Mouse (Mus musculus): Measurements from ENCODE around the gene Tmem40.

The Tmem40 gene

DNA sequence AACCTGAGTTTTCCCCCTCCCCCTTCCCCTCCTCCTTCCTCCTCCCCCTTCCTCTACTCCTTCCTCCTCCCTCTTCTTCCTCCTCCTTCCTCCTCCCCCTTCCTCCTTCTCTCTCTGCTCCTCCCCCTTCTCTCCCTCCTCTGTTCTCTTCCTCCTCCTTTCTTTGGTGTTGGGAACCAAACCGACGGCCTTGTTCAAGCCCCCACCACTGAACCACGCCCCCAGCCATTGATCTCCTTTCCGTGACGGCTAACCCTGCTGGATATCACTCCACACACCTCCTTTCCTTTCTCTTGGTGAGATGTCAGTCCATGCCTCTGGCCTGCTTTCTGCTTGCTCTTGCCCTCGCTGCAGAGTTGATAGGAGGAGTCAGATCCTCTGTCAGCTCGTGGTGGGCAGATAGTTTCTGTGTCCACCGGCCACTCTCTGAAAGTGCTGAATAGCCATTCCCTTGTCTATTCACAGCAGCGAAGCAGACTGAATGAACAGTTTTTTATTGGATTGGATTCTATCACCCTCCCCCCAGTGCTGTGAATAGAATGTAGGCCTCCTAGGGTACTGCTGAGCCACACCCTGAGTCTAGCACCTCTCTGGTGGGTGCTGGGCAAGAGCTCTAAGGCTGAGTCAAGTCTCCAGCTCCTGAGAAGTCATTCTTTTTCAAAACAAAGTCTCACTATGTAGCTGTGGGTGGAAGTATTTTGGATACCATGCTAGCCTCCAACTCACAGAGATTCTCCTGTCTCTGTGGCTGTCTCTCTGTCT, at the start of gene Tmem40:
Gene Tmem40, minus strand, starts transcription at position 416 of the 762 bp plus-strand sequence.
- peak; percentile 40 for DNase-seq (ENCODE audit: low spot score)

DNA sequence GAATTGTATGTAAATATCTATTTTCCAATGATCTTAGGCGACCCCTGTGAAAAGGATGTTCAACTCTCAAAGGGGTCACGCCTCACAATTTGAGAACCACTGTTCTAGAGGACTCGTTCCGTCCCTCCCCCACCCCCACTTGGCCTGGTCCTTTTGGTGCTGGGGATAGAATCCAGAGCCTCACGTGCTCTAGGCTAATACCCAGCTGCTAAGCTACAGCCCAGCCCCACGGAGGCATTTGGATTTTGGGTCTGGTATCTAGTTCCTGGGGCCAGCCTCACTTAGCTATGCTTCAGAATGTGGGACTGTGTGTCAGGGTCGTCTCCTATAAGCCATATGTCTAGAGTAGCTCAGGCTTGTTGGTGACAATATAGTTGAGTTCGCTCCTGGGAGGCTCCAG, 49.4 kb upstream of the Tmem40 start:
- no peak for DNase-seq (ENCODE audit: low spot score)

DNA sequence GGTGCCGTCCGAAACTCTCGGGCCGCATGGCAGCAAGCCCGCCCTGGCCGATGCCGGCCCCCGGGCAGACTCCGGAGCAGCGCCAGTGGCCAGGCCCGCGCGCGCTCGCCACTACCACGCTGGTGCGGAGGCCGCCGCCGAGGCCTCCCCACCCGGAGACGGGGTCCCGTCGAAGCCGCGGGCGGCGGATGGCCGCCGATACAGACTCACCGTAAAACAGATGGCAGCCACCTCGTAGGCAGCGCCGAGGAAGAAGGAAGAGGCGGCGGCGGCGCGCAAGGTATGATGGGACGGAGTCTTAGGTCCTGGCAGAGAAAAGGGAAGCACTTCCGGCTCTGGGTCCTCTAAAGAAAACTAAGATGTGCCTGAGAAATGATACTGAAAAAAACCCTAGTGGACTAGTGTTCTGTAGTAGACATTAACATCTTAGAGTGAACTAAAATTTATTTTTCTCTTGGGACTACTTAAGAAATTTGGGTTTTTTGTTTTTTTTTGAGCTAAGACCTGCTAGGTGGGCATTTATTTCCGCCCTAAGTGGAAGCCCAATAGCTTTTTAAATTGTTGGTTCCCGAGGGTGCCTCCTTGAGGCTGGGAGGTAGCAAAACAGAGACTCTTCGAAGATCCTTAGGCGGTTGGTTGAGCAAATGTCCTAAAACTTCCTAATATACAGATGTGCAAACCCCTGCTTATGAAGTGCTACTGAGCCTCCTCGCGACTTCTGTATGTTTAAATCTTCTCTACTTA, 46.5 kb upstream of the Tmem40 start, which contains the start of gene Rpl32:
Gene Rpl32, minus strand, starts transcription at position 260 of the 744 bp plus-strand sequence.
- peak; percentile 85 for DNase-seq (ENCODE audit: low spot score)

DNA sequence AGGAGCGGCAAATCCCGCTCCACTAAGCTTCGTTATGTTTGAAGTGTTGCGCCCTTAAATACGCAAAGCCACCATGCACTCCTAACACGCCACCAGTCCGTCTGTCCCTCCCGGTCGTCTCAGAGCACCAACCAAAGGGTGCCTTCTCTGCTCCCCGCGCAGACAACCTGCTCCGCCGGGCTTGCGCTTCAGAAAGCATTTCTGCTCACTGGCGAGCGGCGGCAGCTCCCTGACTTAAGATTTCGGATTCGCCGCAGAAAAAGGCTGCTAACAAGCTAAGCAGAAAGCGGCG, 45.9 kb upstream of the Tmem40 start:
- DNase-seq (ENCODE audit: low spot score) = no peak

DNA sequence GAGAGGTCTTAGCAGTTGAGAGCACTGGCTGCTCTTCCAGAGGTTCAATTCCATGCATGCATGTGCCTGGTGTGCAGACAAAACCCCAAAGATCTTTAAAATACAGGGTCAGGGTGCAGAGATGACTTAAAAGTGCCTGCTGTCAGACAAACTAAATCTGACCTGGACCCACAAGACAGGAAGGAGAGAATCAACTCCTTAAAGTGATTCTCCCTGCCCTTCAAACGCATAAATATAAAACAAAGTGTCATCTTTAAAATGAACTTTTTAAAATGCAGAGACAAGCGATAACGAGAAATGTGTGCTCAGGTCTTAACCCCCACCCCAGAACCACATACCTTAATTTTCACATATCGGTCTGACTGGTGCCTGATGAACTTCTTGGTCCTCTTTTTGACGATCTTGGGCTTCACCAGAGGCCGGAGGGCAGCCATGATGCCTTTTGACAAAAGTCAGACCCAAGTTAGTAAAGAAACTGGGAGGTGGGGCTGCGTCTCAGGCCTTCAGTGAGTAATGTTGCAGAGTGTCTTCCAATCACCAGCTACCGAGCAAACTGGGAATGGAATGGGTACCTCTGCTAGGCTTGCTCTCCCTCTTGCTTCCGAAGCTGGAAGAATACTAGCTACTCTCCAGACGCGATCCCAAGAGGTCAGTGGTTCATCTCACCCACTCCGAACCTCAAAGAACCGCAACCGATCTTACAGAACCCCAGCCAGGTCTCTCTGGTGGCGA, 45.4 kb upstream of the Tmem40 start:
- peak; percentile 4 for DNase-seq (ENCODE audit: low spot score)

DNA sequence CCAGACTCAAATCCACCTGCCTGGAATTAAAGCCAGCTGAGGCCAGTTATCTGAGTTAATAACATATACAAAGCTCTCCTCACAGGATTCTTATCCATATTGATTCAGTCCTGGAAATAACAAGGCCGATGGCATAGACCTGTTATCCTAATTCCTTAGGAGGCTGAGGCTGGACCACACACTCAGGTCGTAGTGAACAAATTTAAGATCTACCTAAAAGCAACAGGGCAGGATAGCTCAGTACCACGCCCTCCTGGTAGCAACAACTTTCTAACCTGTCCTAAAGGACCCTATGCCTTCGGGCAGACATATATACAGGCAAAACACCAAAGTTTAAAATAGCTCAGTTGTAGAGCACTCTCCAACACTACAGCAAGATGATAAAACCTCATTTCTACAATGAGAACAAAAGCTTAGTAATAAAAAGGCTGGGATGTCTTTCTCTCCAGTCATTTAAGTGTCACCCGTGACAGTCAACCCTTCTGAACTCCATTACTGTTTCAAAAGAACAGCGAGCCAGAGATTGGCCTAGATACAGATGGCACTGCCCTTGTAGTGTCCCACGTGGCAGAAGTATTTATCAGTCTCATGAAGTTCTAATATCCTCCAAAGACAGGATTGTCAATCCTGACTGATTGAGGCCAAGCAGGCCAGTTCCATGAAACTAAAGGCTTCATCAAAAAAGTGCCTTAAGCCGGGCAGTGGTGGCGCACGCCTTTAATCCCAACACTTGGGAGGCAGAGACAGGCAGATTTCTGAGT, 42.4 kb upstream of the Tmem40 start:
- no peak for DNase-seq (ENCODE audit: low spot score)

DNA sequence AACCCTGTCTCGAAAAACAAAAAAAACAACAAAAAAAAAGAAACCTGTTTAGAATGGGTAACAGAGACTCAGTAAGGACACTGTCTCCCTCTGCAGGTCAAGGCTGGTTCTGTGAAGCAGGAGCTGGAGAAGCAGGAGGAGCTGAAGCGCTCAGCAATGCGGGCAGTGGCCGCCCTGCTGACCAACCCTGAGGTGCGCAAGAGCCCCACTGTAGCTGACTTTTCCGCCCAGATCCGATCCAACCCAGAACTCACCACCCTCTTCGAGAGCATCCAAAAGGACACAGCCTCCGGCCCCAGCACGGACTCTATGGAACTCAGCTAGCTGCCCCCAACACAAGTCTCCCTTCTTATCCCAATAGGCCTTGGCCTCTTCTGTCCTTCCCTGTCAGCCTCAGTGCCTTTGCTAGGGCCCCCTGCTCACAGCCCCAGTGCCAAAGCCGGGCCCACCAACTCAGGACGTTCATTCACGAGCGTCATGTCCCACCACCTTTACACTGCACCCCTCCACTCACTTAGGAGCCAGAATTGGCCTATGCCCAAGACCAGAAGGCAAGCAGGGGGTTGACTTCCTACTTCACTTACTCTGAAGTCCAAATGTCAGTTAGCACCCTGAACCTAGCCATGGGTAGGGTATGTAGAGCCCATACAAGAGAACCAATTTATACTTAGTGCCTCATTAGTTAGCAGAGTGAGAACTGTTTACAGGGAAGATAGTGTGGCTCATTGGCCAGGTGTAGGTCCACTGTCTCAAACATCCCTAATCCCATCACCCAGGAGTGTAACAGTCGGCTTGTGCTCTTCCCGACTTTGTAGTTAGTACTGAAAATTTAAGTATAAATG, 41.6 kb upstream of the Tmem40 start:
- DNase-seq (ENCODE audit: low spot score) = peak; percentile 54

DNA sequence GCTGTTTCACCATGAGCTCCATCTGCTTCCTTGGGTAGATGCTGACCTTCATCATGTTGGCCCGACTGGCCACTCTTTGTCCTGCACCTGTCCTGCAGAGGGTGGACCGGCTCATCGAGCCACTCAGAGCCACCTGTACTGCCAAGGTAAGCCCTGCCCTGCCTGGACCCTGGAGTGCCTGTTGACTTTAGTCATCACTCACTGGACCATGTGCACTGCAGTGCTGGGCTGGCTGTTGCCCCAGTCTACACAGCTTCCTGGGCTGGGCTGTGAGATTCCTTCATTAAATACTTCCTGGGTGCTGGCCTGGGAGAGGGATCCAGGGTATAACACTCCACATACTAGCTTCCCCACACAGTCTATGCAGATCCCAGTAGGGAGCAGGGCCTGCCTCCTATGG, 39.6 kb upstream of the Tmem40 start:
- DNase-seq (ENCODE audit: low spot score) = no peak

DNA sequence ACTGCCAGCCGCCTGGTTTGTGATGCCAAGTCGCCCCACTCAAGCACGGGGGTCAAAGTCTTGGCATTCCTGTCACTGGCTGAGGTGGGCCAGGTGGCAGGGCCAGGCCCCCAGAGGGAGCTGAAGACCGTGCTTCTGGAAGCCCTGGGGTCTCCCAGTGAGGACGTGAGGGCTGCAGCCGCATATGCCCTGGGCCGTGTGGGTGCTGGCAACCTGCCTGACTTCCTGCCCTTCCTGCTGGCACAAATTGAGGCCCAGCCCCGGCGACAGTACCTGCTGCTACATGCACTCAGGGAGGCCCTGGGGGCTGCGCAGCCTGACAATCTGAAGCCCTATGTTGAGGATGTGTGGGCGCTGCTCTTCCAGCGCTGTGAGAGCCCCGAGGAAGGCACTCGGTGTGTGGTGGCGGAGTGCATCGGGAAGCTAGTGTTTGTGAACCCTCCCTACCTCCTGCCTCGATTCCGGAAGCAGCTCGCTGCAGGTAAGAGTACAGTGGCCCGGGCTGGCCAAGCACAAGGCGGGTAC, 30.5 kb upstream of the Tmem40 start:
- DNase-seq (ENCODE audit: low spot score) = peak; percentile 39

DNA sequence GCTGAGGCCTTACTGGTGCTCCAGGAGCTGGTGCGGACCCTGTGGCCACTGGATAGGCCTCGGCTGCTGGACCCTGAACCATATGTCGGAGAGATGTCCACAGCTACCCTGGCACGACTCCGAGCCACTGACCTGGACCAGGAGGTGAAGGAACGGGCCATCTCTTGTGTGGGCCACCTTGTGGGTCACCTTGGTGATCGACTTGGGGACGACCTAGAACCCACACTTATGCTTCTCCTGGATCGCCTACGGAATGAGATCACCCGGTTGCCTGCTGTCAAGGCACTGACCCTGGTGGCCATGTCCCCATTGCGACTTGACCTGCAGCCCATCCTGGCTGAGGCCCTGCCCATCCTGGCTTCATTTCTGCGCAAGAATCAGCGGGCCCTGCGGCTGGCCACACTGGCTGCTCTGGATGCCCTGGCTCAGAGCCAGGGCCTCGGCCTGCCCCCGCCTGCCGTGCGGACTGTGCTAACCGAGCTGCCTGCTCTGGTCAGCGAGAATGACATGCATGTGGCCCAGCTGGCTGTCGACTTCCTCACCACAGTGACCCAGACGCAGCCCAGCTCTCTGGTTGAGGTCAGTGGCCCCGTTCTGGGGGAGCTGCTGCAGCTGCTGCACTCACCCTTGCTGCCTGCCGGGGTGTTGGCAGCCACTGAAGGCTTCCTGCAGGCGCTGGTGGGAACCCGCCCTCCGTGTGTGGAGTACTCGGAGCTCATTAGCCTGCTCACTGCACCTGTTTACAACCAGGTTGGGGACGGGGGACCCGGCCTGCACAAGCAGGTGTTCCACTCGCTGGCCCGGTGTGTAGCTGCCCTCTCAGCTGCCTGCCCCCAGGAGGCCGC, 29.9 kb upstream of the Tmem40 start:
- peak; percentile 18 for DNase-seq (ENCODE audit: low spot score)

DNA sequence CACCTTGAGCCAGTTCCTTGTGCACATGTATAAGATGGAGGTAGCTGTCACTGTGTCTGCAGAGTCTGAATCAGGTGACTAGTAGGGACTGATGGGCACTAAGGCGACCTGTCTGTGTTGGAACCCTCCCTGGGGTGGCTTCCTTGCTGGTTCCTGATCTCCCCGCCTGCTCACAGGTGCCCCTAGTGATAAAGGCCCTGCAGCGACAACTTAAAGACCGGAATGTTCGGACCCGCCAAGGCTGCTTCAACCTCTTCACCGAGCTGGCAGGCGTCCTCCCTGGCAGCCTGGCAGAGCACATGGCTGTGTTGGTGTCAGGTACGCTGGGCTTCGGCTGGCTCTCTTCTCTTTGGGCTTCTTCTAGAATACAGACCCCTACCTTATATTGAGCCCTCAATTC, 28.8 kb upstream of the Tmem40 start:
- no peak for DNase-seq (ENCODE audit: low spot score)

DNA sequence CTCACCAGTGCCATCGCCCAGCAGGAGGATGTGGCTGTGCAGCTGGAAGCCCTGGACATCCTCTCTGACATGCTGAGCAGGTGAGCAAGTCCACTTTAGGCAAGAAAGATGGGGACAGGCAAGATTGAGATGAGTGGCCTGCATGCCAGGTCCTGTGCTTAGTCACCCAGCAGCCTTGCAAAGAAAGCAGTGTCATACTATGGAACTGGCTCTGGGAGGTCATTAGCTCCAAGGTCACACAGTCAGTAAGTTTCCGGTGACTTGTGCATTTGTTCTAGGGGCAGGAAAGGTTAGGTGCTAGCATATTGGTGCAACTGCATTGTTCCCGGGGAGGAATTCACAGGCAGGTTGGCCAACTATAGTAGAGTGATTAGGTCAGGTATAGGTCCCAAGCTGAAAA, 20.6 kb upstream of the Tmem40 start:
- no peak for DNase-seq (ENCODE audit: low spot score)

DNA sequence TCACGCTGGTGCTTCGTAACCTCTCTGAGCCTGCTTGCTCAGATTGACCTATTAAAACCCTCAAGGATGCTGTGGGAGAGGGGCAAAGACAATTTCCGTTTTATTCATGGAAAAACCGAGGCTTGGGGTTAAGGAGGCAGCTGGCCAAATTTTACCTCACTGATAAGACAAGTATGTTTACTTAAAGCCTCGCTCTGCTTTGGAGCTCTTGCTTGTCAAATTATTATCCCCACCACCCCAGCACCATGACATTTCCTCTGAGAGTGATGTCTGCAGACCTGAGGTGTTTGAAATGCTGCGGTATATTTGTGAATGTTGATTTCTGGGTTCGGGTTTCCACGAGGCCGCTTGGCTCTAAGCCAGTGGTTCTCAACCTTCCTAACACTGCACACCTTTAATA, 14.2 kb upstream of the Tmem40 start:
- DNase-seq (ENCODE audit: low spot score) = no peak

DNA sequence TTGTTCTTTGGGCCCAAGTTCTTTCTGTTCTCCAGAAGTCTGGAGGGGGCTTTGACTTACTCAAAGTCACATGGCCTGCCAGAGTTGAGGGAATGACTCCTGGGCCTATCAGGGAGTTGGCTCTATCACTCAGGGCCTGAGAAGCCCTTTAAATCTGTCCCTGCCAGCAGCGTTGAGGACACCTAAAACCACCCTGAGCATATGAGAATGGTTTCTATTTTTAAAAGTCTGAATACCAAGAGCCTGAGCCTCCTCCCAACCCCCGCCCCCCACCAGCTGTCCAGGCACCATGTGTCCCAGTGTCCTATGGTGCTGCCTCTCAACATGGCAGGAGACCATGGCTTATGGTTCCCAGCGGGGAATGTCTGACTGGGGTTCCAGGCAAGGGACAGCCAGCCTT, 13.6 kb upstream of the Tmem40 start:
- no peak for DNase-seq (ENCODE audit: low spot score)

DNA sequence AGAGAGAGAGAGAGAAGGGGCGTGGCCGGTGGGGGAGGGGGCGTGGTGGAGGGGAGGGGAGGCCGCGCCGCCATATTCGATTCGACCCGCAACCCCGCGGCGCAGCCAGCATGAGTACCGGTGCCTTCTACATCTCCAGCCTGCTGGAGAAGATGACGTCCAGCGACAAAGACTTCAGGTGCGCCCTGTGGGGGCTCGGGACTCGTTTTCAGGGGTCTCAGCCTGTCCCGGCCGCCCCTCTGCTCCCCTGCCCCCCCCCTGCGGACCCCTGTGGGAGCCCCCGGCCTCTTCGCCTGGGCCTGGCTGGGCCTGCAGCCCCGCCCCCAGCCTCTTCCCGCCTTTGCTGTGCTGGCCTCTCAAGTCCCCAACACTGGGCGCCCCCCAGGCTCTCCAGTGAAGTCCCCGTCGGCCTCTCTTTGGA, 12.3 kb upstream of the Tmem40 start, which contains the start of gene Cand2:
Gene Cand2, plus strand, starts transcription at position 38 of the 421 bp plus-strand sequence.
- peak; percentile 51 for DNase-seq (ENCODE audit: low spot score)

DNA sequence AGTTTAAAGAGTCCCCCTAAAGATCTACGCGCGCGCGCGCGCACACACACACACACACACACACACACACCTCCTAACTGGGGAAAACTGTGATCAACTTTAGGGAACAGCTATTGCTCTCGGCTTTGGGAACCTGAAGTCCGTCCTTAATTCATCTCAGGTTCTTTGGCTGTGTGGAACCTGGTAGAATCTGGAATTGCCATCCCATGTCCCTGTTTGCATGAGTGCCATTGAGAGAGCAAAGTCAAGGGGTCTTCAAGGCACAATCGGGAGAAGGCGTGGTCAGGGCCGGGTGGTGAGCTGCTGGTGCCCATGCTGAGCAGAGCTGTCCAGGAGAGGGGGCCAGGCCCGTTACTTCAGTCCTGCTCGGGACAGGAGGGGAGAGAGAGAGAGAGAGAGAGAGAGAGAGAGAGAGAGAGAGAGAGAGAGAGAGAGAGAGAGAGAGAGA, 11.8 kb upstream of the Tmem40 start:
- DNase-seq (ENCODE audit: low spot score) = peak; percentile 17

DNA sequence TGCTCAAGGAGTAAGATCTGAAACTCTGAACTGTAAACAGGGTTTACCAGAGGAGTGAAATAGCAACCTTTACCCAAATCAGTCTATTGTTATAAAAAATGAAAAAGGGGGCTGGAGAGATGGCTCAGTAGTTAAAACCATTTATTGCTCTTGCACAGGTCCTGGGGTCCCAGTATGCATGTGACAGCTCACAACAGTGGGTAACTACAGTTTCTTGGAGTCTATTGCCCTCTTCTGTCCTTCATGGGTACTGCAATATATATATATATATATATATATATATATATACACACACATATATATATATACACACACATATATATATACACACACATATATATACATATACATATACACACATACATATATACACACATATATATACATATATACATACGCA, 10.4 kb upstream of the Tmem40 start:
- DNase-seq (ENCODE audit: low spot score) = no peak

DNA sequence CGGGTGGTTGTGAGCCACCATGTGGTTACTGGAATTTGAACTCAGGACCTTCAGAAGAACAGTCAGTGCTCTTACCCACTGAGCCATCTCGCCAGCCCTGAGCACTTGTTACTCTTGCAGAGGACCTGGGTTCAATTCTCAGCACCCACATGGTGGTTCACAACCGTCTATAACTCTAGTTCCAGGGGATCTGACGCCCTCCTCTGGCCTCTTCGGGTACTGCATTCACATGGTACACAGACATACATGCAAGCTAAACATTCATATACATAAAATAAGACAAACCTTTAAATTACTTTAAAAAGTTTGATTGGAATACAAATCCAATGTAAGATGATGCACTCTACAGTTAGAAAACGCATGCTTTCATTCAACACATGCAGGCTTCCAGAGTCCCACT, 10.0 kb upstream of the Tmem40 start:
- DNase-seq (ENCODE audit: low spot score) = no peak

DNA sequence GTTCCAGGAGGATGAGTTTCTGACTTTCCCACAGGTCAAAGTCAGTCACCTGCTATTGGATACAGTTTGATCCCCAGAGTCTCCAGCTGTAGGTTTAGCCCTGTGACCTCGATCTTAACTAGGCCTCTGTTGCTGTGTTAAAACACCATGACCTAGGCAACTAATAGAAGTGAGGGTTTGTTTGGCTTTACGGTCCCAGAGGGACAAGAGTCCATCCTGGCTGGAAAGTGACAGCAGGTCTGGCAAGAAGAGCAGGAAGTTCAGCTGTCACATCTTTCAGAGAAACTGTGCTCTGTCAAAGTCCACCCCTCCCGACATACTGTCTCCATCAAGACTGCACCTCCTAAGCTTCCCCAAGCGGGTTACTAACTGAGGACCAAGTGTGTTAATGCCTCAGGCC, 8.6 kb upstream of the Tmem40 start:
- DNase-seq (ENCODE audit: low spot score) = no peak

Measured in T-cell, adult 2 months (primary cell).